Mouse (Mus musculus): Measurements from ENCODE around the gene Pex5l. TPM values are rescaled to one million over a fixed set of nuclear protein-coding genes. Genes with fewer than 3 reads are reported as not detected.

Pex5l gene
- polyA plus RNA-seq (2012; ENCODE audit: insufficient read depth, insufficient read length, missing spikeins), result 0.63 TPM in 1 of 2 replicates, not detected in the other

- H3K4me3 ChIP-seq (ENCODE audit: insufficient read depth, low read depth, low read length), result peak within 1 kb of the TSS; percentile 52
- H3K27ac ChIP-seq (replicated peaks; ENCODE audit: low read depth, low read length), result no peak within 1 kb of the TSS
- H3K4me1 ChIP-seq (ENCODE audit: control insufficient read depth, insufficient read depth, insufficient read length, low read length), result no peaks in the 10 kb centered on the region; the same call in 1 of the 2 replicates
Observed at GRCm38 (mm10) chr3:33142901-33143461, at the start of gene Pex5l. Gene Pex5l (minus strand): TSS chr3:33143247.

GRCm38 (mm10) chr3:33165186-33165585, 22.1 kb upstream of the Pex5l start:
- Histone ChIP-seq H3K4me1 (ENCODE audit: control insufficient read depth, insufficient read depth, insufficient read length, low read length) (no peaks in the 10 kb centered on the region), H3K27ac (replicated peaks; ENCODE audit: low read depth, low read length) (no peak overlapping the region), H3K4me3 (ENCODE audit: insufficient read depth, low read depth, low read length) (no peak overlapping the region)

GRCm38 (mm10) chr3:33163821-33164220, 20.8 kb upstream of the Pex5l start:
- H3K4me1 ChIP-seq (ENCODE audit: control insufficient read depth, insufficient read depth, insufficient read length, low read length), result no peaks in the 10 kb centered on the region
- no peak overlapping the region for H3K4me3 ChIP-seq (ENCODE audit: insufficient read depth, low read depth, low read length)
- no peak overlapping the region for H3K27ac ChIP-seq (replicated peaks; ENCODE audit: low read depth, low read length)

GRCm38 (mm10) chr3:33143592-33143991, 545 bp upstream of the Pex5l start:
- H3K4me3 ChIP-seq (ENCODE audit: insufficient read depth, low read depth, low read length), result no peak overlapping the region
- no peak overlapping the region for H3K27ac ChIP-seq (replicated peaks; ENCODE audit: low read depth, low read length)
- no peaks in the 10 kb centered on the region; the same call in 1 of the 2 replicates for H3K4me1 ChIP-seq (ENCODE audit: control insufficient read depth, insufficient read depth, insufficient read length, low read length)

GRCm38 (mm10) chr3:33142398-33142797, 649 bp downstream of the Pex5l start:
- H3K4me3 ChIP-seq (ENCODE audit: insufficient read depth, low read depth, low read length), result peak overlapping the region; percentile 52
- H3K4me1 ChIP-seq (ENCODE audit: control insufficient read depth, insufficient read depth, insufficient read length, low read length), result no peaks in the 10 kb centered on the region; the same call in 1 of the 2 replicates

GRCm38 (mm10) chr3:33129944-33130343, 13.1 kb downstream of the Pex5l start:
- Histone ChIP-seq H3K27ac (replicated peaks; ENCODE audit: low read depth, low read length) (no peak overlapping the region), H3K4me3 (ENCODE audit: insufficient read depth, low read depth, low read length) (no peak overlapping the region), H3K4me1 (ENCODE audit: control insufficient read depth, insufficient read depth, insufficient read length, low read length) (no peaks in the 10 kb centered on the region)

More at GRCm38 (mm10) chr3:33142398-33142797, 649 bp downstream of the Pex5l start:
- no peak overlapping the region for H3K27ac ChIP-seq (replicated peaks; ENCODE audit: low read depth, low read length)

GRCm38 (mm10) chr3:33124796-33125195, 18.3 kb downstream of the Pex5l start:
- Histone ChIP-seq H3K4me3 (ENCODE audit: insufficient read depth, low read depth, low read length) (no peak overlapping the region), H3K4me1 (ENCODE audit: control insufficient read depth, insufficient read depth, insufficient read length, low read length) (no peaks in the 10 kb centered on the region), H3K27ac (replicated peaks; ENCODE audit: low read depth, low read length) (no peak overlapping the region)

GRCm38 (mm10) chr3:33105785-33106184, 37.3 kb downstream of the Pex5l start:
- no peaks in the 10 kb centered on the region for H3K4me1 ChIP-seq (ENCODE audit: control insufficient read depth, insufficient read depth, insufficient read length, low read length)
- no peak overlapping the region for H3K27ac ChIP-seq (replicated peaks; ENCODE audit: low read depth, low read length)
- no peak overlapping the region for H3K4me3 ChIP-seq (ENCODE audit: insufficient read depth, low read depth, low read length)

GRCm38 (mm10) chr3:33103501-33103900, 39.5 kb downstream of the Pex5l start:
- Histone ChIP-seq H3K4me3 (ENCODE audit: insufficient read depth, low read depth, low read length) (no peak overlapping the region), H3K27ac (replicated peaks; ENCODE audit: low read depth, low read length) (no peak overlapping the region), H3K4me1 (ENCODE audit: control insufficient read depth, insufficient read depth, insufficient read length, low read length) (no peaks in the 10 kb centered on the region)

- no peaks in the 10 kb centered on the region for H3K4me1 ChIP-seq (ENCODE audit: control insufficient read depth, insufficient read depth, insufficient read length, low read length)
- H3K4me3 ChIP-seq (ENCODE audit: insufficient read depth, low read depth, low read length), result no peak overlapping the region
- H3K27ac ChIP-seq (replicated peaks; ENCODE audit: low read depth, low read length), result no peak overlapping the region
Observed at GRCm38 (mm10) chr3:33098550-33099295, 44.3 kb downstream of the Pex5l start.

GRCm38 (mm10) chr3:33093646-33094045, 49.4 kb downstream of the Pex5l start:
- Histone ChIP-seq H3K4me1 (ENCODE audit: control insufficient read depth, insufficient read depth, insufficient read length, low read length) (no peaks in the 10 kb centered on the region), H3K27ac (replicated peaks; ENCODE audit: low read depth, low read length) (no peak overlapping the region), H3K4me3 (ENCODE audit: insufficient read depth, low read depth, low read length) (no peak overlapping the region)

- no peaks in the 10 kb centered on the region for H3K4me1 ChIP-seq (ENCODE audit: control insufficient read depth, insufficient read depth, insufficient read length, low read length)
- no peak overlapping the region for H3K27ac ChIP-seq (replicated peaks; ENCODE audit: low read depth, low read length)
- H3K4me3 ChIP-seq (ENCODE audit: insufficient read depth, low read depth, low read length), result no peak overlapping the region
Observed at GRCm38 (mm10) chr3:33090001-33090400, 53.0 kb downstream of the Pex5l start.

- no peak overlapping the region for H3K4me3 ChIP-seq (ENCODE audit: insufficient read depth, low read depth, low read length)
- no peak overlapping the region for H3K27ac ChIP-seq (replicated peaks; ENCODE audit: low read depth, low read length)
- no peaks in the 10 kb centered on the region for H3K4me1 ChIP-seq (ENCODE audit: control insufficient read depth, insufficient read depth, insufficient read length, low read length)
Observed at GRCm38 (mm10) chr3:33089470-33089869, 53.6 kb downstream of the Pex5l start.

- Histone ChIP-seq H3K27ac (replicated peaks; ENCODE audit: low read depth, low read length) (no peak overlapping the region), H3K4me3 (ENCODE audit: insufficient read depth, low read depth, low read length) (no peak overlapping the region), H3K4me1 (ENCODE audit: control insufficient read depth, insufficient read depth, insufficient read length, low read length) (no peaks in the 10 kb centered on the region)
Observed at GRCm38 (mm10) chr3:33088276-33088675, 54.8 kb downstream of the Pex5l start.

GRCm38 (mm10) chr3:33082806-33083338, 60.2 kb downstream of the Pex5l start:
- Histone ChIP-seq H3K27ac (replicated peaks; ENCODE audit: low read depth, low read length) (no peak overlapping the region), H3K4me3 (ENCODE audit: insufficient read depth, low read depth, low read length) (no peak overlapping the region), H3K4me1 (ENCODE audit: control insufficient read depth, insufficient read depth, insufficient read length, low read length) (no peaks in the 10 kb centered on the region)

- Histone ChIP-seq H3K4me3 (ENCODE audit: insufficient read depth, low read depth, low read length) (no peak overlapping the region), H3K4me1 (ENCODE audit: control insufficient read depth, insufficient read depth, insufficient read length, low read length) (no peaks in the 10 kb centered on the region), H3K27ac (replicated peaks; ENCODE audit: low read depth, low read length) (no peak overlapping the region)
Observed at GRCm38 (mm10) chr3:33081793-33082192, 61.3 kb downstream of the Pex5l start.
